Mouse (Mus musculus) erythroblast, adult 5-6 weeks (primary cell): ENCODE data around the gene Ntn1. TPM values are rescaled to one million over a fixed set of nuclear protein-coding genes. Genes with fewer than 3 reads are reported as not detected.

Experiments
- ATAC-seq: replicated peaks from 2 replicates; pipeline ENCODE4 v1.8.0; 2016; ENCODE audit warnings: moderate number of reproducible peaks, mild to moderate bottlenecking, moderate TSS enrichment, inconsistent platforms; ENCODE audit not compliant: poor library complexity, low FRiP score, severe bottlenecking
- total RNA-seq, 2 experiments: library from RNA; stranded (forward) in 1 of 2; stranded (reverse) in 1 of 2; fragments of 150-400 nt in 1 of 2; fragments of 200-764, 138-1000 nt in 1 of 2; gene quantifications; 2 replicates each; pipeline versions ENCODE4 v1.2.3 to v1.2.4; 2015 to 2017; ENCODE audit warnings: low replicate concordance in 2 of 2

Ntn1 gene
- total RNA-seq, 2 experiments from 2014 or later: not detected

DNA sequence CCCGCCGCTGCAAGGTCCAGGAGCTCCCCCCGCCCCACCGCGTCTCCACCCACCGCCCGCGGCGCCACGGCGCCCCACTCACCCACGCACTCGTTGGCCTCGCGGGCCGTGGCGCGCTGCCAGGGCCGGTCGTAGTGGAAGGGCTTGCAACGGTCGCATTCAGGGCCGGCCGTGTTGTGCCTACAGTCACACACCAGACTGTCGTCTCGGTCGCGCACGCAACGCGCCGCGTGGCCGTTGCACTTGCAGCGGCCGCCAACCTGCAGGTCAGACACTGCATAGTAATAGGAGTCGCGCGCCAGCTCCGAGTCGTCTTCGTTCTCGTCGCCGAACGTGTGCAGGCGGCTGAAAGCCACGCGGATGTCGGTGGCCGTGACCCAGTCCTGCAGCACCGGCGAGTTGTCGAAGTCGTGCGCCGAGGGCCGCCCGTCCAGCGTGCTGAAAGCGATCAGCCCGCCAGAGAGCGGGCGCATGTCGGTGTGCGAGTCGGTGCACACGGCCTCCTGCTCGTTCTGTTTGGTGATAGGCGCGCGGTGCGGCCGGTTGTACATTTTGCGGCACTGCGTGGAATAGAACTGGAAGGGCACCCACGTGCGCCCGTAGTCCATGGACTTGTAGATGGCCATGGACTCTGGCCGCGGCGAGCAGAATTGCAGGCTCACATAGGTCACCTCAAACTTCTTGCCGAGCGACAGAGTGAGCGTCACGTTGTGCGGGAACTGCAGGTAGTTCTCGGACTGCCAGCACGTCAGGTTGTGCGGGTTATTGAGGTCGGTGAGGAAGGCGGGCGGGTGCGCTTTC lies 15.4 kb downstream of the Ntn1 start:
- ATAC-seq: no peak

DNA sequence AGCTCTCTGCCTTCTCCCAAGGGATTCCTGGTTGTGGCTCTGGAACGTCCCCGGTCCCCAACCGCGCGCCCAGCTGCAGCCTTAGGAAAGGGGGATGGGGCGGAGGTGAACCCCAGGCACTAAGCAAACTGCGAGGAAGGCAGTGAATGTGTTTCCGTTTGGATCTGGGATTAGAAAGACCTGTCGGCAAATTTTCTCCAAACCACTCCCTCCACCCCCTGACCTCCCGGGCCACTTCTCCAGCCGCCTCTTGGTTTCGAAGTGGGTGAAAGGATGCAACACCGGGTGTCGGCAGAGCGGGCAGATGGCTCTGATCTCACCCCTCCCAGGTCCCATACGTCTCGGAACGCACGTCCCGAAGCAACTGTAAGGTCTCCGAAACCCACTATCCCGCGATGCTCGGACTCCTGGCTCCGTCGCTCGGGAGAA lies 16.0 kb downstream of the Ntn1 start:
- ATAC-seq: no peak

DNA sequence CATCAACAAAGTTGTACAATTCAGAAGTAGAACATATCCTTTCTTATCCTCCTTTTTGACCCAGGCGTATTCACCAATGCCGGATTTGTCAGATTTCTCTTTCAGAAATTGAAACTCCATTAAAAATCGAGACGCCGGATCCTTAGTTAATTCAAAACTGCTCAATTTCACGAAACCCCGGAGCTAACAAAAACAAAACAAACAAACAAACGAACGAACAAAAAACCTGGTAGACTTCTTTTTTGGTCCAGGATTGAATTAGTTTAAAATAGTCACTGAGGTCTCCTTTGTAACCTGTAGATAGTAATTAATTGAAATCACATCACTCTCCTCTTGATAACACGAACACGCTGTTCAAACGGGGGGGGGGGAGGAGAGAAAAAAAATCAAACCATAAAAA lies 16.5 kb downstream of the Ntn1 start:
- no peak for ATAC-seq

DNA sequence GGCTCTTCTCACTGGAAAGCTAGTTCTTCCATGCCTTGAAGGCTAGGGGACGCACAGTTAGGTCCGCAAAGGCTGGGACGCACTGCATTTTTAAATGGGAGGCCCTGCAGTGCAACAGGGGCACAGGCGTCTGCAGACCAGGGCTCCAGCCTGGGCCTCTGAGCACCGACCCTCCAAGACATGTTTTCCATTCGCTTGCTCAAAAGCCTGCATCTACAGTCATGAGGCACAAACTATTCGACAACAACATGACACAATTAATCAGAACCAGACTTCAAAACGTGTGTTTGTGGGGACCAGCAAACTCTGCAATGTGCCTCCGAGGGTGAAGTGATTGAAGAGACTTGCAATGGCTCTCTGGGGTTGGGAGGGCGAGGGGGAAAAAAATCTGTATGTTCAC lies 17.1 kb downstream of the Ntn1 start:
- ATAC-seq: no peak

DNA sequence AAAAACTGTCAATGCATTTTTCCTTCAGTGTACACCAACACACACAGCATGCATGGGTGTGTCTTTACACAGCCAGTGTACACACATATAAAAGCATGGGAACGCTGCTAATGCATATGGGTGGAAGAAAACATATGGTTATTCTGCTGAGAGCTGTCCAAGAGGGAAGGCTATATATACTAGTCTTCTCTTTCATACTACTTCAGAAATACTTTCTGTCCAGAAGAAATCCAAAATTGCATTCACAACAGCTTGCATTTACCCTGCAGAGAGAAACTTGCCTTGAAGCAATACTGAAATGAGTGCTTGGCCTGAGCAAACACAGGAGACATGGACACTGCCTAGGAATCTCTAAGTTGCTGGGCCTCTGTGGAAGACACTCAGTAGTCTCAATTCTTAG lies 18.8 kb downstream of the Ntn1 start:
- ATAC-seq: no peak

DNA sequence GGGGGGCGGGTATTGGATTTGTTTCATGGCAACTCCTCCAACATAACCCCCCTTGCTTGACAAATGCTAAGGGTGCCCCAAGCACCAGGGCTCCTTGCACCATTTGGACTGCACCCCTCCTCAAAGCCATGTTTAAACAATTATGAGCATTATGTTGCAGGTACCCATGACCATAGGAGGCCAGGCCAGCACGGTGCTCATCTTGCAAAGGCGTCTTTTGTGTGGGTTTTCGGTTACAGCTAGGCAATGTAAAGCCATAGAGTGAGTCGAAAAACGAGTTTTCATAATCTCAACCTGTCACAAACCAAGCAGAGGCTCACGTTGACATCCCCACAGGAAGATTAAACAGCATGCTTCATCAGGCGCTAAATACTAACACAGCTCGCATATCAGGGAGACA lies 19.3 kb downstream of the Ntn1 start:
- ATAC-seq: no peak

DNA sequence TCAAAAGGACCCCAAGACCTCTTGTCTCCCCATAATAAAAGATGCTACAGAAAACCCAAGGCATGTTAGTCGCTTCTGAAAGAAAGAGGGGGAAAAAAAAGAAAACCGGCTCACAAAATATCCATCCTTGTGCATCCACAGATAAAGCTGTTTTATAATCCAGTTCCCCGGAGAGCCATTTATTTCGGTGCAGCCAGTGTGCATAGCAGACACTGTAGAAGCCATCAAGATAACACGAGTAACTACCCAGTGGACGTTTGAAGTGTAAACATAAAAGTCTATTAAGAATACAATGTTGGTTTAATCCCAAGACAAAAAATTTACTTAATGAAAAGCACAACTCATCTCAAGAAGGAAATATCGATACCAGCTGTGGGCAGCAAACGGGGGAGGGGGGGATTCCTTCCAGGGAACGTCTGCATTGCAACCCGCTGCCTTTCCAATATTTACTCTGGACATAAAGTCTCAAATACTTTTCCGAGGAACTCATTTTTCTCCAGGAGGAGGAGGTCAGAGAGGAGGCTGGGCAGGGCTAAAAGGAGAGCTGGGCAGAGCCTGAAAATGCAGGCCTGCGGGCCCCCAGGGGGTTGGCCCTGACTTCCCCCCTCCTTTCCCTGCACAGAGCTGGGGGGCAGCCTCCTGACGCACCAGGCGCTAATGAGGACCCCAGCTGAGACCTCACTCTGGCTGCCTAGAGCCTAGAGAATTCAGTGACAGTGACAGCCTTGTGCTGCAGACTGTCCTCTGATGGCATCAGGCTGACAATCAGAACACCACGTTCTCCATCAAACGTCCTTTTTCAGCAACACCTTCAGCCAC lies 21.5 kb downstream of the Ntn1 start:
- no peak for ATAC-seq

DNA sequence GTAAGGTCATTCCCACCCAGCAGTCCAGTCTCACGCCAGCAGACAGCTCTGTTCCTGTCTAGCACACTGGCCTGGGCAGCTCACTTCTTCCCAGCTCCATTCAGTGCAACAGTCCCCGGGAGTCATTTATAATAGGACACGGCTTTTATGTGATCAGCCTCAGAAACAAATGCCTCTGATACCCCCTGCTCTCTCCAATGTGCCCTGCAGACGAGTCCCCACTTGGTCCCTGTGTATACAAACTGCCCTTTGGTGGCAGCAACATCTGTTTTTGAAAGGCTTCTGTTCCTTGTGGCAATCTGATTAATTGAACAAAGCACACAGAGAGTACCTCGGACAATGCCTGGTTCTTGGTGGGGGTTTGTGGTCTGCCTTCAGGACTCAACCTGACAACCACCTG lies 22.2 kb downstream of the Ntn1 start:
- no peak for ATAC-seq

DNA sequence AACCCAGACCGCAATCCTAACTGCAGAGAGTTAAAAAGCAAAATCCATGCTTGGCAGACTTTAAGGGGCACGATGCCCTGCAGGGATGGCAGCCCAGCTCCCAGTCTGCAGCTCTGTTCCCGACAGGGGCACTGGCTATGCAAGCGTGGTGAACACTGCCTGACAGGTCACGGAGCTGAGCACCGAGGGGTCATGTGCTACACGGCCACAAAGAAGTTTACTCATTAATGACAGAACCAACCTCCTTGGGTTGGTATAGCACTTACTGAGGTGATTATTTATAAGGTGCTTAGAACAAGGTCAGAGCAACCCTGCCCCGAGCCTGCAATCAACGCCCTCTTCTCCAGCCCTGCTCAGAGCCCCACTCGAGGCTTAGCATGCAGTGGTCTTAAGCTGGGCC lies 27.5 kb downstream of the Ntn1 start:
- ATAC-seq: no peak

DNA sequence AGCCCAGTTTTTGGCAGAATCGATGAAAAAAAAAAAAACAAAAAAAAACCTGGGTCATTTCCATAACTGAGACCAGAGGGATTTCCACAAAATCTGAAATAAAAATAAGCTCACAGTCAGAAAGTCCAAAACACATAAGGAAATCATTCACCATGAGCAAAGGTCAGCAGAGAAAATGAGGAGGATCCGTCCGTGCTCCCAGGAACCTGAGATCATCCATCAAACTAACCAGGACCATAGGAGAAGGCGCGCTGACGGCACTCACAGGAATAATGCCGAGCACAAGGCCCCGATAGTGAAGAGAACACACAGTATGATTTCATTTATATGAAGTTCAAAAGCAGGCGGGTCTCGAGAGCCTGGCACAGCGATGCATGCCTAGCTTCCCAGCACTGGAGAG lies 29.0 kb downstream of the Ntn1 start:
- no peak for ATAC-seq

DNA sequence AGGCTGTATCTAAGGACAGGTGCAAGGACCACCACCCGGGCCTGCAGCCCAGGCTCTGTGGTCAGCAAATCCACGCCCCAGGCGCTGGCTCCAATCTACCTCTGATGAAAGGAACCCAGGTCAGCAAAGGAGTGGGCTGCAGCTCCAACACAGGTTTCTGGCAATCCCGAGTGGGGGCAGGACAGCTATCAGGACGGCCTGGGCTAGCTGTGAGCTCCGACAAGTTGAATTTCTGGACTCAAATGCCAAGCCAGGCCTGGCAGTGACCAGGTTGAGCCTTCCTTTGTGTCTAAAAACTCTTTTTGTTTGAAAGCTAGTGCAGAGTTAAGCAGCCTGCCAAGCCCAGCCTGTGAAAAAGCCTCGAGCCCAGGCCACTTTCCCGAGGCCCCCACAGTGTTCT lies 43.7 kb downstream of the Ntn1 start:
- ATAC-seq: no peak

DNA sequence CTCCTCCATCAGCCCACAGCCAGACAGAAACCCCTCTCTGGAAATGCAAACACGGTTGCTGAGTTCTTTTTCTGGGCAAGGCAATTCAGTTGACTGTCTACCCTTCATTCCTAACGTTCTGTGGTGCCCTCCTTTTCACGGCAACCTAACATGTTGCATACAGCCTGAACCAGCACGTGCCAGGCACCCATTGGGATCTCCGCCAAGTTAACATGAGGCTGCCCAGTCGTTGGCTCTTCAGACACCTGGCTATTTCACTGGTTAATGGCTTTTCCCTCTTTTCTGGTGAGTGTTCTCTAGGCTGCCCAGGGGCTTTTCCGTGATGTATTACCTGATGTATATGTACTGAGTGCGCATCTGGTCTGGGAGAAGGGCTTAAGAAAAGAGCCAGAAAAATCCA lies 45.1 kb downstream of the Ntn1 start:
- no peak for ATAC-seq

DNA sequence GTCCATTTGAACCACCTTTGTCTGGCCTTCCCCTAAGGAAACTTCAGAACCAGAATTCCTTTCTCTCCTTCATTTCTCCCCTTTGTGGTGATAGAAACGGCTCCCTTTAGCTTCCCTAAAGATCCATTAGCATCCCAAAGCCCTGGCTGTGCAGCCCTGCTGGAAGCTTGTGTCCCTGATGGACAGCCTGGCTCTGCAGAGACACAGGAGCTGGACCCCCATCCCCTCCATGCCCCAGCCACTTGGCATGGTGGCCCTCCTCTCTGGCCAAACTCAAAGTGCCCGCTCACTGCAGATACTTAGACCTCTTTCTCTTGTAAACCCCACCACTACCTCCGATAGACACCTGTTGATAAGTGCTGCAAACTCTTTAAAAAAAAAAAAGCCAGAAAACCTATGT lies 45.8 kb downstream of the Ntn1 start:
- ATAC-seq: no peak

DNA sequence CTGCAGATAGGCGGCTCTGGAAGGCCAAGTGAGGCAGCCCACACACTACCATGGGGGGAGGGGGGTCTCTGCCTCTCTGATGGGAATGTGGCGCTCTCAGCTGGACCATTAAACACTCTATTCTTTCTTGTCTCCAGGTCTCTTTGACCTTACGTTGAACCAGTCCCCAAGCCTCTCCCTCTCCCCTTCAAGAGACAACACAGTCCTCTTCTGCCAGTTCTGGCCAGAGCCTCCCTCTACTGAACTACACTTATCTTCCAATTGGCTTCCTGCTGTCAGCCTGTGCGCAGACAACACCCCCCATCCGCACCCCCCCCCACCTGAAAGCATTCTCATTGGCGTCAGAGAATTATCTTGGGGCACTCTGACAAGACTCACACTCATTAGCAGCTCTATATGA lies 48.4 kb downstream of the Ntn1 start:
- no peak for ATAC-seq

DNA sequence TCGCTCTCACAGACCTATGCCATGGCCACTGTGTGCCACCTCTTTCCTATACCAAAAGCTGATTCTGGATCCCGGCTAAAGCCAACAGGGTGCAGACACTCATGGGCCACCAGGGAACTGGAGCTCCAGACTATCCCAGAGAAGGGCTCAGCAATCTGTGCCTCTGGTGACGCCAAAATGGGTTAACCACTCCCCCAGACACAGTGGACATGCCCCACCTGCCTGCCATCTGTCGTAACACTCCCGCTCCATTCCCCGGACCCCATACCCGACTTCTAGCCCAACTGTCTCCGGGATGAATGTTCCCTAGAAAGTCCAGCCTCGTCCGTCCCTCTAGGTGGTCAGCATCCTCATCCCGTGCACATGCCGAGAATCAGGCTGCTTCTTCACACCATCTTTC lies 51.8 kb downstream of the Ntn1 start:
- no peak for ATAC-seq

DNA sequence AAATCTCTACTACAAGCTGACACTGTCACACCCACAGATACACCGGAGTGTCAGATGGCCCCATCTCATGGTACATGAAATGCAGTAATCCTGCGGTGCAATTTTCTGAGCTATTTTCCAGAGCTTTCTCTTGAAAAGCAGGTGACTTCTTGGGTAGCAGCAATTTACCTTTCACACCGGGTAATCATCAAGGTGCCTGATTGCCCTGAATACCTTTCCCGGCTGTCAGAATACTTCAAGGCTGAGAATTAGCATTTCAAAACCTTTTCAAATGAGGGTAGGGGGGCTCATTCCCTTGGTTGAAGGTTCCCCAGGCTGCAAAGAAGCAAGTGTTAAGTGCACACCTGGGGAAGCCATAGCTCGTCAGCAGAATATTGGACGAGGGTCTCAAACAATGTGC lies 52.5 kb downstream of the Ntn1 start:
- no peak for ATAC-seq

DNA sequence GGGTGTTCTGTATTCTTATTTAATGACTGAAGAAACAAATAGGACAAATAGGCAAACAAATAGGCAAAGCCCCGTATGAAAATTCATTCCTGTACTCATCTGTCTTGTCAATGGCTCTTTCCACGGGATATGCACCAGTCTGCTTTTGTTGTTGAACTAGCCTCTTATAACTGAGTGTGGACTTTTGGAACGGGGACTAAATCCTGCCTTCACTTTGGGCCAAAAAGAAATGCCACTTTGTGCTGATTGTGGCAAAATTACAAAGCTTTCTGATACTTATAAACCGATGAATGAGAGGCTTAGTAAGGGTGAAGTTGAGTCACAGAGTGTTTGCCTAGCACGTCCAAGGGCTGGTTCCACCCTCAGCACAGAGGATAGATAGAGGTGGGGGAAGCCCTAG lies 53.1 kb downstream of the Ntn1 start:
- ATAC-seq: no peak

DNA sequence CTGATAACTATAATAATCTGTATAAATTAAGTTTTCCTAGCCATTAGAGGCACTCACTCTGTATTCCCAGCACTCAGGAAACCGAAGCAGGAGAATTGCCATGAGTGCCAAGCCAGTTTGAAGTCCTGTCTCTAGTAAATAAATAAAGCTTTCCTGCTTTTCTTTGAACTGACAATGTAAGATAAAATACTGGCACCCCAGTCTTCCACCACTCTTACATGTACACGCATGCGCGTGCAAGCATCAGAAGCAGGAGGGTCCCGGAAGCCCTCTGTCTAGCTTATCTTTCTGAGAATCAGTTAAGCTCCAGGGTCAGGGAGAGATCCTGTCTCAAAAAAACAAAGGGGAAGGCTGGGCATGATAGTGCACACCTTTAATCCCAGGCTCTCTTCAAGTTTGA lies 54.5 kb downstream of the Ntn1 start:
- ATAC-seq: no peak

DNA sequence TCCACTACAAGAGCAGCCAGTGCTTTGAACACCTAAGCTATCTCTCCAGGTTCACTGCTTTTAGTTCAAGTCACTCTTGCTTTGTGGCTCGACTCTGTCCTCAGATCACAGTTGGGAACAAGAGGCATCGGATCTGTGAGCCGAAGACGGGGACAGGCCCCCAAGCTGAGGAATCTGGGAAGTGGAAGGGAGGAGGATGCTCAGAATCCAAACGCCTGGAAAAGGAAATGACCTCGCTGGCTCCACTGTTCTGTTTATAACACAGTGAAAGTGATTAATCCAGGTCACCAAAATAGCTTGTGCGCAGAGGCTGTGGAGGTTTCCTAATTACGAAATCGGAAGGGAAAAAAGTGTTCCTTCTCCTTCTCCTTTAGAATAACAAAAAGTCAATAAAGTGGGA lies 56.4 kb downstream of the Ntn1 start:
- ATAC-seq: no peak

DNA sequence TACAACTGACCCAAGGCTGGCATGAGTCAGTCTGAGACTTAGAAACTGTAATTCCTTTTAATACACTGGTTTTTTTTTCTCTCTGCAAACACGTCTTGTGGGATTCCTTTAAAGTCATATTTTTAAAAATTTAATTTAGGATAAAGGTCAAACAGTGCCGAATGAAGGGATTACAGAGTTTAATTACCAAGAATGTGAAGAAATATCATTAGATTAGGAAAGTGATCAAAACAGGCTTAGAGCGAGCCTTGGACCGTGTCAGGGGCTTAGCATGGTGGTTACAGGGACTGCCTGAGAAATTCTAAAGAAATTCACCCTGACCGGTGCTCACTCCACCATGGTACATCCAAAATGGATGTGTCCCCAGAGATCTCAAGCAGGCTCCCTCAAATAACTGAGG lies 57.9 kb downstream of the Ntn1 start:
- ATAC-seq: no peak

DNA sequence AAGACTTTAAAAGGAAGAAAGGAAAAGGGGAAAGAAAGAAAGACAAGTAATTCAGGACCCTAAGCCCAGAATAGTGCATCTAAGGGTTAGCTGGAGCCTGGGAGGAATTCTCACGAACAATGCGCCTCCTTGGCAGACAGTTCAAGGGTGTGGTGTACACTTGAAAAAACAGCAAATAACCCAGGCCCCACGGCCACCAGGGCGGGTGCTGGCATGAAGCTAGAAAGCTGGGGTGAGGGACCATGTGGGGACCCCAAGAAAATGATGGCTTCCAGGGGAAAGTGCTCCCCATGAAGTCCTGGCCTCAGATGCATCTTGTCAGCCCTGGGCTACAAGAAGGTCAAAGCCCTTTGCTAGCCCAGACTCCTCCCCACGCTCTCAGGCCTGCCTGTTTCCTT lies 58.6 kb downstream of the Ntn1 start:
- ATAC-seq: no peak
